Comparison of ENCODE assay signal across 11 mouse cellular contexts in the genomic region with DNA sequence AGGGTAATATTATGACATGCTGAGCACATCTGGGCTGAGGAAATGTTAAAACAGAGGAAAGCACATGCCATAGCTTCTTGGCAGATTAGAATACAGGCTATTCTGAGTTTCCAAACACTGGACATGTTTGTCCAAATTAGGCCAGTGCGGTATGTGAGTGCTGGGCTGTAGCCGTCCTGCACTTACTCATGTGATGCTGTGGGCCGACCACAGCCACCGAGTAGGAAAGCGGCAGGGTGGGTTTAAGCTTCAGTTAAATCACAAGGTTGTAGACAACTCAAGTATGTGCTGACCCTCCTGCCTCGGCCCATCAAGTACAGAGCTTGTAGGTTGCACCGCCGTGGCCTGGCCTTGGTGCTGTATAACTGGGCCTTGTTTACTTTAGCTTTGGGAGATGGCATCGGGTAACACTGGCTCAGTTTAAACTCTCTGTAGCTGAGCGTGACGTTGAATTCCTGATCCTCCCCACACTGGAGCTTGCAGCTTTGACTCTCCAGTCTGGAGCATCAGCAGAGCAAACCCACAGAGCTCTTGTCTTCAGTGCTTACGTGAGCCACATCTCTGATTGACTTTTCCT. TPM values are rescaled to one million over a fixed set of nuclear protein-coding genes. Genes with fewer than 3 reads are reported as not detected.
DNase-seq lines count a peak whose midpoint lies in the region; ATAC-seq and TF ChIP-seq lines count a peak whose summit lies in the region.
"Had no signal": no experiment of that assay in that cellular context is flagged by ENCODE, and none has a peak within 500 bp of the region (broad histone marks: within the 10 kb centered on the region; RNA-seq: fewer than 3 reads in every experiment).

No protein-coding gene starts in this region.

- 45% methylated on average over 12 of the region's 12 CpGs for WGBS in kidney, embryonic 14.5 days
- 87% methylated on average over 12 of the region's 12 CpGs for WGBS in forebrain, postnatal 0 days

- no peak for TF ChIP-seq CTCF in forebrain, postnatal 0 days (IDR thresholded peaks at IDR 0.05; ENCODE audit: low read depth)

- DNase-seq in gastrocnemius, adult 18-20 months (ENCODE audit: low spot score), result peak; percentile 39
- no peak for DNase-seq in gastrocnemius, postnatal 4 days (ENCODE audit: low spot score in 2 of 2)
- no peak for DNase-seq in kidney, postnatal 36 days
- no peak for DNase-seq in ES-E14 (ENCODE audit: low read depth, low spot score)
- peak; percentile 16 for DNase-seq in lung, postnatal 25 days (ENCODE audit: low spot score)
- no peak for DNase-seq in B cell, adult 2 months
- DNase-seq in forebrain, postnatal 0 days, result no peak

- in situ Hi-C loops in ES-E14 (cut with MboI; ENCODE audit: low sequenced_read_pairs in 2 of 2, unreplicated experiment in 2 of 2), result no loop called here

- H3K36me3 ChIP-seq in kidney, embryonic 14.5 days (ENCODE audit: control insufficient read depth, insufficient read depth, low read length), result peaks cover 45% of the 10 kb centered on the region
- peaks cover 29% of the 10 kb centered on the region for H3K36me3 ChIP-seq in ES-E14 (ENCODE audit: control insufficient read depth, insufficient read depth, low read length, poor library complexity, severe bottlenecking)
- H3K36me3 ChIP-seq in forebrain, postnatal 0 days (ENCODE audit: insufficient read depth), result peaks cover 24% of the 10 kb centered on the region

- no peaks in the 10 kb centered on the region for H3K9me3 ChIP-seq in kidney, embryonic 14.5 days (ENCODE audit: control insufficient read depth, low read length)
- H3K9me3 ChIP-seq in ES-E14 (ENCODE audit: control insufficient read depth, insufficient read depth, low read depth, low read length), result no peaks in the 10 kb centered on the region
- no peaks in the 10 kb centered on the region for H3K9me3 ChIP-seq in forebrain, postnatal 0 days (ENCODE audit: low read length)
- H3K9me3 ChIP-seq: embryonic facial prominence, embryonic 12.5 days; hindbrain, embryonic 10.5 days had no signal

- no peak overlapping the region for H3K9ac ChIP-seq in kidney, embryonic 14.5 days (ENCODE audit: low read depth, low read length)
- H3K9ac ChIP-seq in ES-E14 (ENCODE audit: insufficient read depth, low read depth, low read length, poor library complexity, severe bottlenecking), result 0 out of 2 replicates have a peak overlapping the region, but pooled peaks have one; percentile 8
- H3K9ac ChIP-seq in forebrain, postnatal 0 days, result no peak overlapping the region
- H3K9ac ChIP-seq: embryonic facial prominence, embryonic 12.5 days had no signal

- H3K4me3 ChIP-seq in kidney, embryonic 14.5 days (ENCODE audit: low read length), result no peak overlapping the region
- no peak overlapping the region for H3K4me3 ChIP-seq in ES-E14 (ENCODE audit: insufficient read depth in 1 of 2, low read depth in 1 of 2, low read length in 2 of 2, poor library complexity in 1 of 2, severe bottlenecking in 1 of 2)
- H3K4me3 ChIP-seq in forebrain, postnatal 0 days (ENCODE audit: low read depth, low read length), result no peak overlapping the region
- H3K4me3 ChIP-seq: embryonic facial prominence, embryonic 12.5 days; hindbrain, embryonic 10.5 days had no signal

- peaks cover under 1% of the 10 kb centered on the region; the same call in 1 of the 2 replicates for H3K4me1 ChIP-seq in kidney, embryonic 14.5 days (ENCODE audit: control insufficient read depth, insufficient read depth, low read length)
- peaks cover 7 to 33% of the 10 kb centered on the region in 2 experiments; a peak in 2 of 4 replicates for H3K4me1 ChIP-seq in ES-E14 (ENCODE audit: control insufficient read depth in 2 of 2, insufficient read depth in 2 of 2, low read length in 2 of 2, poor library complexity in 1 of 2)
- no peaks in the 10 kb centered on the region for H3K4me1 ChIP-seq in forebrain, postnatal 0 days (ENCODE audit: insufficient read depth)
- H3K4me1 ChIP-seq: hindbrain, embryonic 10.5 days had no signal

- no peaks in the 10 kb centered on the region for H3K27me3 ChIP-seq in kidney, embryonic 14.5 days (ENCODE audit: control insufficient read depth, insufficient read depth, low read length)
- no peaks in the 10 kb centered on the region for H3K27me3 ChIP-seq in forebrain, postnatal 0 days (ENCODE audit: insufficient read depth, low read length)
- H3K27me3 ChIP-seq: embryonic facial prominence, embryonic 12.5 days had no signal

- no peak overlapping the region for H3K27ac ChIP-seq in kidney, embryonic 14.5 days (ENCODE audit: low read depth, low read length)
- H3K27ac ChIP-seq in ES-E14 (ENCODE audit: insufficient read depth, low read depth, low read length, poor library complexity, severe bottlenecking), result no peak overlapping the region
- H3K27ac ChIP-seq in forebrain, postnatal 0 days (ENCODE audit: low read depth, low read length), result no peak overlapping the region
- H3K27ac ChIP-seq: embryonic facial prominence, embryonic 12.5 days; hindbrain, embryonic 10.5 days; macrophage had no signal

- H3K4me2 ChIP-seq in kidney, embryonic 14.5 days (replicated peaks; ENCODE audit: low read depth, low read length), result no peak overlapping the region
- no peak overlapping the region for H3K4me2 ChIP-seq in forebrain, postnatal 0 days (ENCODE audit: low read depth)
- H3K4me2 ChIP-seq: embryonic facial prominence, embryonic 12.5 days had no signal

- peak; percentile 75 for ATAC-seq in kidney, embryonic 14.5 days (ENCODE audit: low FRiP score, low TSS enrichment)
- ATAC-seq in forebrain, postnatal 0 days, result no peak

TF ChIP-seq in ES-E14, 5 proteins besides CTCF, POLR2A, EP300 and RAD21:
- no peak for TF ChIP-seq MAFK (IDR thresholded peaks at IDR 0.05; ENCODE audit: insufficient read depth, low read depth, low read length)
- TF ChIP-seq CHD2 (IDR thresholded peaks at IDR 0.05; ENCODE audit: low read depth, low read length), result no peak
- no peak for TF ChIP-seq ZC3H11A (IDR thresholded peaks at IDR 0.05; ENCODE audit: borderline replicate concordance, low read depth, low read length)
- no peak for TF ChIP-seq ZNF384 (IDR thresholded peaks at IDR 0.05; ENCODE audit: low read depth, low read length)
- no peak for TF ChIP-seq HCFC1 (IDR thresholded peaks at IDR 0.05; ENCODE audit: borderline replicate concordance, insufficient read depth, low read length)

RNA-seq across cellular contexts. Expression of gene Rad9b, which starts 33.7 kb away (rescaled TPM):
- total RNA-seq in gastrocnemius, adult 18-20 months (2021), result under 1 TPM; 0.27 to 0.69 TPM
- 1 to 10 TPM; 3.6 to 3.8 TPM for total RNA-seq in gastrocnemius, postnatal 4 days (2021)
- 11.4 and 12.2 TPM in 2 replicates for polyA plus RNA-seq in kidney, embryonic 14.5 days (2014; fragmentation: Nextera tagmentation; extraction: Ambion mirVana)
- 20.5 and 23.9 TPM in 2 replicates for total RNA-seq in ES-E14 (2012; rRNA removed)
- total RNA-seq in forebrain, postnatal 0 days (2014; rRNA removed), result 16.4 and 20.0 TPM in 2 replicates
- polyA plus RNA-seq in forebrain, postnatal 0 days (2015; fragmentation: Nextera tagmentation; extraction: Ambion mirVana), result 14.1 and 14.6 TPM in 2 replicates

RNA-seq across cellular contexts. Expression of gene Vps29, which starts 33.9 kb away (rescaled TPM):
- 10 to 100 TPM; 43.7 to 48.5 TPM for total RNA-seq in gastrocnemius, adult 18-20 months (2021)
- total RNA-seq in gastrocnemius, postnatal 4 days (2021), result 10 to 100 TPM; 74.3 to 85.5 TPM
- polyA plus RNA-seq in kidney, embryonic 14.5 days (2014; fragmentation: Nextera tagmentation; extraction: Ambion mirVana), result 224 and 236 TPM in 2 replicates
- total RNA-seq in ES-E14 (2012; rRNA removed), result 101 and 135 TPM in 2 replicates
- 142 and 157 TPM in 2 replicates for total RNA-seq in forebrain, postnatal 0 days (2014; rRNA removed)
- 364 and 391 TPM in 2 replicates for polyA plus RNA-seq in forebrain, postnatal 0 days (2015; fragmentation: Nextera tagmentation; extraction: Ambion mirVana)

RNA-seq across cellular contexts. Expression of gene Pptc7, which starts 36.1 kb away (rescaled TPM):
- 10 to 100 TPM; 91.6 to 96.4 TPM for total RNA-seq in gastrocnemius, adult 18-20 months (2021)
- 10 to 100 TPM; 16.6 to 17.0 TPM for total RNA-seq in gastrocnemius, postnatal 4 days (2021)
- polyA plus RNA-seq in kidney, embryonic 14.5 days (2014; fragmentation: Nextera tagmentation; extraction: Ambion mirVana), result 7.9 and 10.9 TPM in 2 replicates
- total RNA-seq in ES-E14 (2012; rRNA removed), result 21.1 and 21.2 TPM in 2 replicates
- total RNA-seq in forebrain, postnatal 0 days (2014; rRNA removed), result 14.8 and 18.3 TPM in 2 replicates
- polyA plus RNA-seq in forebrain, postnatal 0 days (2015; fragmentation: Nextera tagmentation; extraction: Ambion mirVana), result 4.2 and 6.7 TPM in 2 replicates

RNA-seq across cellular contexts. Expression of gene Gpn3, which starts 51.4 kb away (rescaled TPM):
- total RNA-seq in gastrocnemius, adult 18-20 months (2021), result 10 to 100 TPM; 32.8 to 35.3 TPM
- 10 to 100 TPM; 22.2 to 22.8 TPM for total RNA-seq in gastrocnemius, postnatal 4 days (2021)
- polyA plus RNA-seq in kidney, embryonic 14.5 days (2014; fragmentation: Nextera tagmentation; extraction: Ambion mirVana), result 77.6 and 82.6 TPM in 2 replicates
- total RNA-seq in ES-E14 (2012; rRNA removed), result 101 and 105 TPM in 2 replicates
- total RNA-seq in forebrain, postnatal 0 days (2014; rRNA removed), result 31.2 and 37.6 TPM in 2 replicates
- polyA plus RNA-seq in forebrain, postnatal 0 days (2015; fragmentation: Nextera tagmentation; extraction: Ambion mirVana), result 41.0 and 44.2 TPM in 2 replicates

RNA-seq across cellular contexts. Expression of gene Fam216a, which starts 51.9 kb away (rescaled TPM):
- total RNA-seq in gastrocnemius, adult 18-20 months (2021), result 1 to 10 TPM; 4.5 to 5.4 TPM
- total RNA-seq in gastrocnemius, postnatal 4 days (2021), result 10 to 100 TPM; 16.9 to 18.3 TPM
- polyA plus RNA-seq in kidney, embryonic 14.5 days (2014; fragmentation: Nextera tagmentation; extraction: Ambion mirVana), result 73.6 and 76.0 TPM in 2 replicates
- 20.0 and 32.7 TPM in 2 replicates for total RNA-seq in ES-E14 (2012; rRNA removed)
- 136 and 141 TPM in 2 replicates for total RNA-seq in forebrain, postnatal 0 days (2014; rRNA removed)
- polyA plus RNA-seq in forebrain, postnatal 0 days (2015; fragmentation: Nextera tagmentation; extraction: Ambion mirVana), result 147 and 150 TPM in 2 replicates

Comparison
In these comparisons a context has a peak if more than half of its experiments do, and no peak if none do; other contexts are left out.
1. DNase-seq: peak in gastrocnemius, adult 18-20 months (single experiment) and lung, postnatal 25 days (single experiment); none in gastrocnemius, postnatal 4 days (0 of 2), kidney, postnatal 36 days (0 of 2), ES-E14 (single experiment), B cell, adult 2 months (0 of 2) and forebrain, postnatal 0 days (single experiment).